Mouse (Mus musculus) heart, postnatal 0 days (tissue): ENCODE measurements around the gene Fstl4. TPM values are rescaled to one million over a fixed set of nuclear protein-coding genes. Genes with fewer than 3 reads are reported as not detected.

Experiments
- ATAC-seq: fragments of 200-750 bp; cut with Nextera tagmentation; 2 replicates; pipeline ENCODE4 v1.8.0; 2017; ENCODE audit warnings: low read depth, moderate number of reproducible peaks, moderate library complexity; ENCODE audit not compliant: insufficient read depth
- DNase-seq: peaks from one replicate; pipeline ENCODE4 v3.0.0-alpha.2; 2016; ENCODE audit warnings: low spot score
- H3K27ac ChIP-seq: fragments of 300-500 bp; sonication (generic); 2 replicates; pipeline ENCODE4 v1.5.1; 2014; ENCODE audit warnings: low read depth, mild to moderate bottlenecking
- H3K27me3 ChIP-seq: fragments of 300-500 bp; sonication (generic); 2 replicates; pipeline ENCODE4 v1.6.1; 2014; ENCODE audit warnings: low read length, mixed read lengths; ENCODE audit not compliant: control insufficient read depth, insufficient read depth
- H3K36me3 ChIP-seq: fragments of 300-500 bp; sonication (generic); replicated peaks from 2 replicates; pipeline ENCODE4 v1.6.1; 2014; ENCODE audit warnings: low read length, mixed read lengths; ENCODE audit not compliant: control insufficient read depth, insufficient read depth
- H3K4me1 ChIP-seq: fragments of 300-500 bp; sonication (generic); 2 replicates; pipeline ENCODE4 v1.6.1; 2014; ENCODE audit warnings: antibody characterized with exemption; ENCODE audit not compliant: control insufficient read depth, insufficient read depth
- H3K4me2 ChIP-seq: fragments of 300-500 bp; sonication (generic); 2 replicates; pipeline ENCODE4 v1.6.1; 2014; ENCODE audit warnings: low read depth, mild to moderate bottlenecking, low read length, moderate library complexity
- H3K4me3 ChIP-seq: fragments of 300-500 bp; sonication (generic); 2 replicates; pipeline ENCODE4 v1.5.1; 2014; ENCODE audit warnings: low read depth, low read length
- H3K9ac ChIP-seq: fragments of 300-500 bp; sonication (generic); replicated peaks from 2 replicates; pipeline ENCODE4 v1.6.1; 2014; ENCODE audit warnings: low read depth, low read length, mixed read lengths
- H3K9me3 ChIP-seq: fragments of 300-500 bp; sonication (generic); replicated peaks from 2 replicates; pipeline ENCODE4 v1.6.1; 2016; ENCODE audit warnings: low read length; ENCODE audit not compliant: control insufficient read depth
- CTCF ChIP-seq: IDR thresholded peaks from 2 replicates; pipeline ENCODE4 v1.5.1; 2016; ENCODE audit warnings: antibody characterized with exemption, control low read depth, low read depth
- EP300 ChIP-seq: IDR thresholded peaks from 2 replicates; pipeline ENCODE4 v1.6.1; 2016; ENCODE audit warnings: antibody characterized with exemption, low read depth
- WGBS: fragments of 180-500 bp; shearing (Covaris S2); extraction: QIAGEN DNeasy Blood & Tissue Kit; methylation state at CpG from one replicate; pipeline ENCODE4 v1.1.7; 2014; 5-methylcytosine and 5-hydroxymethylcytosine counted together
- polyA plus RNA-seq: library from polyadenylated mRNA; unstranded; fragments of >200 nt; fragmentation: Nextera tagmentation; extraction: Ambion mirVana; gene quantifications from 2 replicates; pipeline ENCODE4 v1.2.1, GENCODE M21; 2015
- total RNA-seq: library from RNA; depleted of rRNA; stranded (reverse); fragments of >200 nt; gene quantifications from 2 replicates; pipeline ENCODE4 v1.2.3, GENCODE M21; 2014; ENCODE audit warnings: low replicate concordance

Gene Fstl4
- total and polyA plus RNA-seq, 2 experiments from 2014 or later, result 6.3 to 9.4 TPM

GRCm38 (mm10) chr11:53202459-53203250, 438.2 kb downstream of the Fstl4 start:
- 79% methylated on average over 2 of the region's 2 CpGs for WGBS
- no peak for ATAC-seq
- no peak overlapping the region for H3K4me2 ChIP-seq

GRCm38 (mm10) chr11:53210876-53211275, 446.4 kb downstream of the Fstl4 start:
- no peaks in the 10 kb centered on the region for H3K9me3 ChIP-seq
- no peak overlapping the region for H3K4me2 ChIP-seq
- no peak overlapping the region for H3K27ac ChIP-seq
- ATAC-seq, result no peak
- H3K36me3 ChIP-seq, result no peaks in the 10 kb centered on the region
- 71% methylated on average over 9 of the region's 9 CpGs for WGBS
- H3K4me1 ChIP-seq, result no peaks in the 10 kb centered on the region
- H3K9ac ChIP-seq, result no peak overlapping the region
- no peak for DNase-seq
- no peak overlapping the region for H3K4me3 ChIP-seq
- no peak for TF ChIP-seq CTCF
- TF ChIP-seq EP300, result no peak
- H3K27me3 ChIP-seq, result no peaks in the 10 kb centered on the region

More at GRCm38 (mm10) chr11:53202459-53203250, 438.2 kb downstream of the Fstl4 start:
- Histone ChIP-seq H3K4me3 (no peak overlapping the region), H3K4me1 (no peaks in the 10 kb centered on the region), H3K9ac (no peak overlapping the region), H3K9me3 (0 out of 2 replicates have a peak, but pooled peaks cover 13% of the 10 kb centered on the region), H3K27me3 (no peaks in the 10 kb centered on the region), H3K27ac (no peak overlapping the region), H3K36me3 (no peaks in the 10 kb centered on the region)
- TF ChIP-seq CTCF, result no peak
- no peak for TF ChIP-seq EP300
- no peak for DNase-seq

GRCm38 (mm10) chr11:53229011-53229410, 464.6 kb downstream of the Fstl4 start:
- 86% methylated on average over 3 of the region's 3 CpGs for WGBS
- TF ChIP-seq EP300, result no peak
- TF ChIP-seq CTCF, result no peak
- ATAC-seq (no peak), DNase-seq (no peak)
- Histone ChIP-seq H3K36me3 (no peaks in the 10 kb centered on the region), H3K4me2 (no peak overlapping the region), H3K9me3 (0 out of 2 replicates have a peak, but pooled peaks cover 3% of the 10 kb centered on the region), H3K27ac (no peak overlapping the region), H3K4me3 (no peak overlapping the region), H3K9ac (no peak overlapping the region), H3K27me3 (no peaks in the 10 kb centered on the region), H3K4me1 (no peaks in the 10 kb centered on the region)

- Histone ChIP-seq H3K4me3 (no peak overlapping the region), H3K27me3 (no peaks in the 10 kb centered on the region), H3K4me1 (no peaks in the 10 kb centered on the region), H3K9ac (no peak overlapping the region), H3K4me2 (no peak overlapping the region), H3K27ac (no peak overlapping the region), H3K36me3 (no peaks in the 10 kb centered on the region), H3K9me3 (no peaks in the 10 kb centered on the region)
- TF ChIP-seq CTCF, result no peak
- no peak for TF ChIP-seq EP300
- 90% methylated on average over 5 of the region's 5 CpGs for WGBS
- no peak for ATAC-seq
- DNase-seq, result no peak
These were observed 467.4 kb downstream of the Fstl4 start for GRCm38 (mm10) chr11:53231836-53232235.

GRCm38 (mm10) chr11:53233590-53233989, 469.2 kb downstream of the Fstl4 start:
- Histone ChIP-seq H3K9ac (no peak overlapping the region), H3K27me3 (no peaks in the 10 kb centered on the region), H3K4me3 (no peak overlapping the region), H3K9me3 (no peaks in the 10 kb centered on the region), H3K4me1 (no peaks in the 10 kb centered on the region), H3K4me2 (no peak overlapping the region), H3K27ac (no peak overlapping the region), H3K36me3 (no peaks in the 10 kb centered on the region)
- 20% methylated on average over 9 of the region's 9 CpGs for WGBS
- TF ChIP-seq CTCF, result no peak
- TF ChIP-seq EP300, result no peak
- no peak for DNase-seq
- ATAC-seq, result no peak
